ENCODE assay signal across 18 mouse cellular contexts in genomic region chr11:100585148-100585547, GRCm38 (mm10).
"Had no signal": no experiment of that assay in that cellular context is flagged by ENCODE, and none has a peak within 500 bp of the region (broad histone marks: within the 10 kb centered on the region; RNA-seq: fewer than 3 reads in every experiment).

No protein-coding gene starts in this region.

- H3K9me3 ChIP-seq: intestine, embryonic 15.5 days; kidney, embryonic 15.5 days; lung, embryonic 15.5 days; megakaryocyte, embryonic 14.5 days; midbrain, embryonic 10.5 days; midbrain, embryonic 13.5 days had no signal

- ATAC-seq: intestine, embryonic 15.5 days; midbrain, embryonic 13.5 days; midbrain, embryonic 16.5 days had no signal

- DNase-seq: kidney, adult 11 months; kidney, adult 8-10 months; kidney, postnatal 10 days; kidney, postnatal 36 days; layer of hippocampus, adult 9-11 months; layer of hippocampus, postnatal 36 days; lung, adult 18-20 months; lung, postnatal 10 days; lung, postnatal 36 days had no signal

- H3K9ac ChIP-seq: intestine, embryonic 15.5 days; kidney, embryonic 15.5 days; liver, embryonic 14.5 days; lung, embryonic 15.5 days; midbrain, embryonic 13.5 days had no signal

- H3K27ac ChIP-seq: intestine, embryonic 15.5 days; kidney, embryonic 15.5 days; left cerebral cortex, adult 2 months; liver, embryonic 14.5 days; lung, embryonic 15.5 days; midbrain, embryonic 10.5 days; midbrain, embryonic 13.5 days had no signal

- H3K4me1 ChIP-seq: intestine, embryonic 15.5 days; kidney, embryonic 15.5 days; lung, embryonic 15.5 days; midbrain, embryonic 10.5 days; midbrain, embryonic 13.5 days had no signal

- H3K4me2 ChIP-seq: intestine, embryonic 15.5 days; kidney, embryonic 15.5 days; lung, embryonic 15.5 days; midbrain, embryonic 13.5 days had no signal

- H3K4me3 ChIP-seq: intestine, embryonic 15.5 days; kidney, embryonic 15.5 days; left cerebral cortex, adult 2 months; lung, embryonic 15.5 days; megakaryocyte, embryonic 14.5 days; midbrain, embryonic 10.5 days; midbrain, embryonic 13.5 days had no signal

- H3K27me3 ChIP-seq: intestine, embryonic 15.5 days; kidney, embryonic 15.5 days; lung, embryonic 15.5 days; megakaryocyte, embryonic 14.5 days; midbrain, embryonic 13.5 days had no signal
